Mouse (Mus musculus): ENCODE data around the gene Arhgef18. TPM values are rescaled to one million over a fixed set of nuclear protein-coding genes. Genes with fewer than 3 reads are reported as not detected.

Gene Arhgef18
- total RNA-seq (2023) = 92.2 and 115 TPM in 2 replicates

DNA sequence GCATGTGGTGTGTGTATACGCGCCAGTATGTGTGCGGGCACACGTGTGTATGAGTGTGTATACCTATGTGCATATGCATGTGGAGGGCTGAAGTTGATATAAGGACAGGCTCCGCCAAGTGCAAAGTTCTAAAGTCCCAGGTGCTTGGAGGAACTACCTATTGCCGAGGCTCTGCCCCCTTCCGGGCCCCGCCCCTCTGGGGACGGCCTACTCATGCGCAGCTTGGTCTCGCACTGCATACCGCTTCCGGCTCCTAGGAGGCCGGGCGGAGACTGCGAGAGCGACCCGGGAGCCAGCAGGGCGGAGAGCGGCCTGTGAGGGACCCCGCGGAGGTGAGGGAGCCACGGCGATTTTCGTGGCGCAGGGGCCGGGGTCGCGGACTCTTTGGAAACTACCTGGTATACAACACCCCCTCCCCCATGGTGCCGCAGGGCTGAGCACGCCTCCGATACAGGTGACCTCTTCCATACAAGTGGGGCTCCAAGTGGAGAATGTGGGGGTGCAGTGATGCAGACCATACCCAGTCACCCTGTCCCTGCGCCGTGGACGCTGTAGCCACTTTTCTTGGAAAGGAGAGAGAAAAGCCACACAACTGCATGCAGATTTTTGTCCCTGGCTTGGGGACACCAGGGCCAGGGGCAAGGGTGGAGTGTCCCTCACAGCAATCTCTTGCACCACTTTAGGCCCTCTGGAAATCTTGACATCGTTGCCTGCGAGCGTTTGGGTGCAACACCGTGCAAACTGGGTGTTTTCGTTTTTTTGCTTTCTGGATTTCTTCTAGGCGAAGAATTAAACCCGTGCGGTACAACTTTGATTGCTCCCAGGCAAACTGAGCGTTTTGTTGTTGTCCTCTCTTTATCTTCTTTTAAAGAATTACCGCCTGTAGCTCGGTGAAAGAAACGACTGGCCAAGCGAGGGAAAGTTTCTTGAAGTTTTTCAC, at the start of gene Arhgef18:
TSS of gene Arhgef18 (plus strand) at position 236 of the 940 bp plus-strand sequence.

DNA sequence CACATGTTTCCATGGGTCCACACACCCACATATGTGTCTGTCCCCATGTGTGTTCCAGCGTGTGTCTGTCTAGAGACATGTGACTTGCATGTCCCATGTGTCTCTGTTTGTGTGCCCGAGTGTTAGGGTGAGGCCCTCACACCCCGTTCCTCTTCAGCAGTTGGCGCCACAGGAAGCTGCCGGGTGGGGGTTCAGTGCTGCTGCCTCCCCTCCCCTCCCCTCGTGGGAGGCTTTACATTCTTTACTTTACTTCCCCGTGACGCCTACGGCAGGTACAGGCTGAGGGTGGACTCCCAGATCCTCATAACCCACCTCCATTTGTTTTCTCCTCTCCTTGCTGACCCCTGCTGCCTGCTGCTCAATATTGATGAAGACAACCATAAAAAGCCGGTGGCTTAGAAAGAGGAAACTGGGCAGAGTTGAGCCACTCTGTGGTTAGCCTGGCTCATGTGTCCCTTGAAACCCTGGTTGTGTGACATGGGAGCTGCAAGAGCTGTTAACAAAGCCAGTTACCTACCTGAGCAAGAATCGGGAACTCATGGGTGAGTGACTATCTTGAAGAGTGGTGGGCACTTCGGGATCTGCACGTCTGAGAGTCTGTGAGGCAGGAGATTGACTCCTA, 39.5 kb upstream of the Arhgef18 start, which contains the start of gene A430078G23Rik:
TSS of gene A430078G23Rik (plus strand) at position 227 of the 622 bp plus-strand sequence.

GRCm38 (mm10) chr8:3467006-3467885, 74.4 kb downstream of the Arhgef18 start, which contains the start of gene Pex11g:
Pex11g (minus strand) TSS chr8:3467680.

GRCm38 (mm10) chr8:3470562-3470961, 77.8 kb downstream of the Arhgef18 start, which contains the start of gene Tex45:
Tex45 (plus strand) TSS chr8:3470862.

DNA sequence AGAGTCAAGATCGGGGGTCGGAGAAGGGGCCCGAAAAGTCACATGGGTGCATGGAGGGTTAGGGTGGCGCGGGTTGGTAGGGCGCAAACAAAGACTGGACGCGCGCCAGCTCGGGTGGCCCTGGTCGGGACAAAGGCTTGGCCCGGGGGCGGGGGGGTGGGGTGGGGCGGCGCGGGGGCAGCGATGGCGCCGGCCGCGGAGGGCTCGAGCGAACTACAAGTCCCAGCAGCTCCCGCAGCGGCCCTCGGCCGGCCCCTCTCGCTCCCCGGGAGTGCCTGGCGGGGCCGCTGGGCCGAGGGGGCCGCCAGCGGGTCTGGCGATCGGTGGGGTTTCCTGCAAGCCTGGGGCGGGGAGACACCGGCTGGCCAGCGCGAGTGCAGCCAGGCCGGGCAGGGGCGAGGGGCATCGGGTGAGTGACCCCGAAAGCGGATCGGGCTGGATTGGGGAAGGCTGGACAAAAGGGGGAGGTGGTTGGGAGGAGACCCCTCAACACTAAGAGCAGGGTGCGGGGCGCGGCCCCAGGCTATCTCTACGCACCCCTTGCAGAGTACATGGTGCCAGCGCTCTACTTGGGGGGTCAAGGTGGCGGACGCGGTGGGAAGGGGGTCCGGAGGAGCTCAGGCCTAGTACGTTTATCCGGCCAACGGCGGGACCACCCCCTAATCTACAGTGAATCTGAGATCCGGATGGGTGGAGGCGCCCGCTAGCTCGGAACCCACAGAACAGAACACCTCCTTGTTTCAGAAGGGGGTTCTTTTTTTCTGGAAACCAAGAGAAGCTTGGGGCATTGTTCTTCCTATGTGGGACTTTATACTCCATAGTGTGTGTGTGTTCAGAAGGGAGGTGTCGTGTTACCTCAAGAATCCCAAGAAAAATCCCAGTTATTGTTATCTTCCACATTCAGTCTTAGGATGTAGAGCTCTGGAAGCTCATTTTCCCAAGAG, 100.4 kb downstream of the Arhgef18 start, which contains the start of gene Zfp358:
TSS of gene Zfp358 (plus strand) at position 238 of the 944 bp plus-strand sequence.

DNA sequence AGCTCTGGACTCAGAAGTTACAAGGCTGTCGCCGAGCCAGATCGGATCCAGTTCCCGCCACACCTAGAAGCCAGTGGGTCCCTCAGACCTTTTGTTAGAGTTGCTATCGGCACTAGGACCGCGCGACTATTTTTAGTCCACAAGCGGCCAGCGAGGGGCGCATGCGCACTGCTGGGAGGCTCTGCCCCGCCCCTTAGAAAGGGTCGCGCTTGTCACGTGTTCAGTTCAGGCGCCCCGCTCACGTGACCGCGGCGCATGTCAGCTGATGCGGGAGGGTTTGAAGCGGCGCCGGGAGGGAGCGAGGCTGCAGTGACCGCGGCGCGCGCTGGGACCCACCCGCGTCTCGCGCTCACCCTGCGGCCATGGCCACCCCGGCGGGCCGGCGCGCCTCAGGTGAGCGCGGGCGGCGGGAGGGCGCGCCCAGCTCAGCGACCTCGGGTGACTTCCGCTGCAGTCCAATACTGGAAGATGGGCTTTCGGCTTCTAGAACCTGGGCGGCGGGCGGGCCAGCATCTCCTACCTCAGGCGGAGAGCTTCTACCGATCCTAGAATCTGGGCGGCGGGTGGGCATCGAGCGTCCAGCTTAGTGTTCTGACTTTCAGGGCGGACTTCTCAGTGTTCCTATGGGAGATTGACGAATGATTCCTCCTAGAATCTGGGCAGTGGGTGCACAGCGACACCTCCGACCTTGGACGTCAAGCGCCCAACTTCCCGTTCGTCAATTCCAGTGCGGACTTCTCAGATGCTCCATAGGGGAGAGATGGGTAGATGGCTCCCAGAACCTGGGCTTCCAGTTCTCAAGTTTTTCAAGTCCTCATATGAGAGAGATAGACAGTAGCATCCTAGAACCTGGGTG, 107.7 kb downstream of the Arhgef18 start, which contains the start of gene Mcoln1:
TSS of gene Mcoln1 (plus strand) at position 223 of the 856 bp plus-strand sequence.

Other genes with a start within 250 kb of the Arhgef18 start
- 82.0 and 134 TPM in 2 replicates for gene Insr, start 113.4 kb upstream of the Arhgef18 start, total RNA-seq (2023)
- gene A430078G23Rik, start 39.6 kb upstream of the Arhgef18 start, total RNA-seq (2023) = 76.9 and 94.4 TPM in 2 replicates
- gene Pex11g, start 74.7 kb downstream of the Arhgef18 start, total RNA-seq (2023) = 0.50 and 1.0 TPM in 2 replicates
- gene Tex45, start 77.9 kb downstream of the Arhgef18 start, total RNA-seq (2023) = 1.7 and 3.9 TPM in 2 replicates
- gene Zfp358, start 100.1 kb downstream of the Arhgef18 start, total RNA-seq (2023) = 3.0 and 5.0 TPM in 2 replicates
- 26.7 and 31.6 TPM in 2 replicates for gene Mcoln1, start 107.5 kb downstream of the Arhgef18 start, total RNA-seq (2023)
- gene Pnpla6, start 122.4 kb downstream of the Arhgef18 start, total RNA-seq (2023) = 20.0 and 20.5 TPM in 2 replicates
- gene C330021F23Rik, start 175.0 kb downstream of the Arhgef18 start, total RNA-seq (2023) = not detected in 2 replicates
- gene Camsap3, start 194.3 kb downstream of the Arhgef18 start, total RNA-seq (2023) = 0.16 TPM in 1 of 2 replicates, not detected in the other
- gene Xab2, start 228.3 kb downstream of the Arhgef18 start, total RNA-seq (2023) = 45.1 and 47.4 TPM in 2 replicates
- gene Pet100, start 228.5 kb downstream of the Arhgef18 start, total RNA-seq (2023) = 122 and 124 TPM in 2 replicates
- gene Pcp2, start 232.5 kb downstream of the Arhgef18 start, total RNA-seq (2023) = not detected in 2 replicates
- 317 and 390 TPM in 2 replicates for gene Stxbp2, start 237.9 kb downstream of the Arhgef18 start, total RNA-seq (2023)